Mouse (Mus musculus) lung, adult 2 months (tissue): Measurements from ENCODE around the gene Hp1bp3. TPM values are rescaled to one million over a fixed set of nuclear protein-coding genes. Genes with fewer than 3 reads are reported as not detected.

Experiments used
- DNase-seq: peaks from one replicate; pipeline ENCODE4 v3.0.0; 2022
- H3K4me1 ChIP-seq: fragments of 200-500 bp; 2 replicates; pipeline ENCODE4 v1.6.1; 2011; ENCODE audit warnings: low read length; ENCODE audit not compliant: control insufficient read depth, insufficient read depth
- H3K4me3 ChIP-seq: fragments of 200-500 bp; replicated peaks from 2 replicates; pipeline ENCODE3; 2011; ENCODE audit warnings: low read depth, mild to moderate bottlenecking, control low read depth, low read length; ENCODE audit errors: extremely low read depth
- CTCF ChIP-seq: fragments of 200-500 bp; IDR thresholded peaks from 2 replicates; pipeline ENCODE4 v1.5.1; 2011; ENCODE audit warnings: mild to moderate bottlenecking, low read length, control low read depth; ENCODE audit not compliant: insufficient read depth
- POLR2A ChIP-seq: fragments of 200-500 bp; IDR thresholded peaks from 2 replicates; pipeline ENCODE4 v1.6.1; 2011; ENCODE audit warnings: low read depth, mild to moderate bottlenecking, control low read depth, low read length, borderline replicate concordance; ENCODE audit errors: extremely low read depth
- WGBS: fragments of 180-500 bp; shearing (Covaris S2); methylation state at CpG from one replicate; pipeline ENCODE4 v1.1.7; 2018; 5-methylcytosine and 5-hydroxymethylcytosine counted together
- polyA plus RNA-seq: library from polyadenylated mRNA; depleted of rRNA; stranded (reverse); fragments of >200 nt; gene quantifications from 2 replicates; pipeline ENCODE4 v1.2.3, GENCODE M21; 2012

Hp1bp3 gene
- polyA plus RNA-seq, 1 experiment = 78.4 TPM

- Histone ChIP-seq H3K4me1 (no peaks in the 10 kb centered on the region), H3K4me3 (no peak overlapping the region)
- TF ChIP-seq POLR2A (no peak), CTCF (no peak)
- DNase-seq = no peak
- WGBS = 82% methylated on average over 7 of the region's 7 CpGs
Measured at GRCm38 (mm10) chr4:138187995-138188394, 28.1 kb upstream of the Hp1bp3 start.

- DNase-seq = no peak
- TF ChIP-seq POLR2A (no peak), CTCF (no peak)
- no peak overlapping the region for H3K4me3 ChIP-seq
- no peaks in the 10 kb centered on the region for H3K4me1 ChIP-seq
- 84% methylated on average over 5 of the region's 5 CpGs for WGBS
Measured at GRCm38 (mm10) chr4:138192561-138192960, 23.5 kb upstream of the Hp1bp3 start.

GRCm38 (mm10) chr4:138200769-138201168, 15.3 kb upstream of the Hp1bp3 start:
- WGBS = 91% methylated on average over 3 of the region's 3 CpGs
- TF ChIP-seq POLR2A (no peak), CTCF (no peak)
- no peak overlapping the region for H3K4me3 ChIP-seq
- no peak for DNase-seq
- H3K4me1 ChIP-seq = no peaks in the 10 kb centered on the region

GRCm38 (mm10) chr4:138201696-138202095, 14.4 kb upstream of the Hp1bp3 start:
- DNase-seq = no peak
- TF ChIP-seq CTCF = no peak
- WGBS = 78% methylated on average over 9 of the region's 9 CpGs
- no peaks in the 10 kb centered on the region for H3K4me1 ChIP-seq
- no peak overlapping the region for H3K4me3 ChIP-seq

GRCm38 (mm10) chr4:138210116-138210515, 6.0 kb upstream of the Hp1bp3 start:
- TF ChIP-seq POLR2A (no peak), CTCF (no peak)
- no peak overlapping the region for H3K4me3 ChIP-seq
- DNase-seq = no peak
- 90% methylated on average over 5 of the region's 5 CpGs for WGBS
- peaks cover 12% of the 10 kb centered on the region for H3K4me1 ChIP-seq

- peaks cover 20% of the 10 kb centered on the region for H3K4me1 ChIP-seq
- no peak overlapping the region for H3K4me3 ChIP-seq
- WGBS = 19% methylated on average over 3 of the region's 3 CpGs
- no peak for DNase-seq
- no peak for TF ChIP-seq POLR2A
Measured at GRCm38 (mm10) chr4:138213861-138214260, 2.2 kb upstream of the Hp1bp3 start.

- WGBS = 34% methylated on average over 13 of the region's 13 CpGs
- Histone ChIP-seq H3K4me3 (peak overlapping the region; percentile 88), H3K4me1 (peaks cover 26% of the 10 kb centered on the region)
- DNase-seq = peak; percentile 28
- TF ChIP-seq CTCF = no peak
- 0 out of 2 replicates have a peak, but pooled peaks have one; percentile 41 for TF ChIP-seq POLR2A
Measured at GRCm38 (mm10) chr4:138215671-138216199, 361 bp upstream of the Hp1bp3 start.

- Histone ChIP-seq H3K4me1 (peaks cover 26% of the 10 kb centered on the region), H3K4me3 (peak overlapping the region; percentile 88)
- WGBS = 1% methylated on average over 67 of the region's 68 CpGs
- DNase-seq = peak; percentile 96
- no peak for TF ChIP-seq POLR2A
- no peak for TF ChIP-seq CTCF
Measured at GRCm38 (mm10) chr4:138216891-138217392, 846 bp downstream of the Hp1bp3 start.

GRCm38 (mm10) chr4:138217441-138217840, 1.3 kb downstream of the Hp1bp3 start:
- no peak for DNase-seq
- Histone ChIP-seq H3K4me3 (peak overlapping the region; percentile 86), H3K4me1 (peaks cover 26% of the 10 kb centered on the region)
- TF ChIP-seq POLR2A = no peak
- no peak for TF ChIP-seq CTCF
- under 1% methylated on average over 36 of the region's 36 CpGs for WGBS

GRCm38 (mm10) chr4:138217951-138218685, 2.0 kb downstream of the Hp1bp3 start:
- TF ChIP-seq POLR2A (no peak), CTCF (no peak)
- WGBS = 55% methylated on average over 11 of the region's 11 CpGs
- H3K4me3 ChIP-seq = peak overlapping the region; percentile 27
- peaks cover 26% of the 10 kb centered on the region for H3K4me1 ChIP-seq
- DNase-seq = no peak
